Mouse (Mus musculus): Measurements from ENCODE around the gene Syce1.

Syce1 gene

DNA sequence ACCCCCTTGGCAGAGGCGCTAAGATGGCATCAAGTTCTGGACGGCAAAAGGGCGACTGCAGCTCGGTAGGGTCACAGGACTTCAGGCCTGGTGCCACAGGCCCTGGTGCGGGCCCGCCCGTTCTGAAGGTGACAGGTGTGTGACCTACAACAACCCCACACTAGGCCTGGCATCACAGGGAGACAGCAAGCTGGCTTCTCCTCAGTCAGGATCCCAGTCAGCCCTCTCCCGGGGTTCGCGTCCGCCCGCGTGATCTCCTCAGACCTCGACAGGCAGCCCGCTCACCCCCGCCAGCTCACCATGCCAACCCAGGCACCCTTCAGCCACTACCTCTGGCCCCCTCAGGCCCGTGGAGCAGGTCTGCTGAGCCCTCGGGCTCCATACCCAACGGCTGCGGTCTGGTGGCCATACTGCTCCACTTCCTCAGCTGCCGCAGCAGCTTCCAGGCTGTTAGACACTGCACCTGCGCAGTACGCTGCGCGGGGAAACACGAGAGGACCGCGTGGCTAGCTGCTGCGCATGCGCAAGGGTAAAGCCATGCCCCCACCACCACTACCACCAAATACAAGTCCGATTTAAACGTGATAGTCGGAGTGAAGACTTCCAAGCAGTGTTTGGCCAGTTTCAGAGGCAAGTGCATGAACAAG is at the start of gene Syce1:
Syce1 (minus strand) TSS at position 447 of the 647 bp plus-strand sequence.
- no peak for DNase-seq

DNA sequence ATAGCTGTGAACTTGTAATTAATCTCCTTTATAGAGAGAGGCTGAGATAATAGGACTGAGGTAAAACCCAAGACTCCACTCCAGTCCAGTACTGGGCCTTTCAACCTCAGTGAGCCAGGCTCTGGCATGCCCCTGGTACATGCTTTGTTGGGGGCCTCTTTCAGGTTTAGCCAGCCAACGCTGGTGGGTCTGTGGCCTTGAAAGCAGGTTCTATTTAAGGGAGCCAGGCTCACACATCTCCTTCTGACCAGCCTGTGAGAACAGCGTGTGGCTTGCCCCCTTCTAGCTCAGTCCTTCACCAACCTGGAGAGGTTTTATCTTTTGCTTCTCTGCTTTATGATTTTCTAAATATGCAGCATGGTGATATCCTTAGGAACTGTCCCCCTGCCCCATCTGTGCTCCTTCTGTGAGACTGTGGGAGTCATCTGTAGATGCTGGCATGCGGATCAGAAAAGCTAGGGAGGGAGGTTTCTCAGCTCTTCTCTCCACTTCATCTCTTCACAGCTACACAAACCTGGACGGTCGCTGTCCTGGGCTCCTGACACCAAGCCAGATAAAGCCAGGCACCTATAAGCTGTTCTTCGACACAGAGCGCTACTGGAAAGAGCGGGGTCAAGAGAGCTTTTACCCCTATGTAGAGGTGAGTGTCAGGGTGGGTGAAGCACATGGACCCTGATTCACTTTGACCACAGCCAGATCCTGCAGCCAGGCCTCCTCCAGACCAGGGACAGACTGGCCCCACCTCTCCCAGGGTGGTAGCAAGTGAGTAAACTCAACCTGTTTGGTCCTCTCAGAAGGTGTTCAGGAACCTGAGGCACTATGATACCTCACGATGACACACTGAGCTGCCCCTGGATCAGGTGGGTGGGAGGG is 48.8 kb upstream of the Syce1 start:
- no peak for DNase-seq

DNA sequence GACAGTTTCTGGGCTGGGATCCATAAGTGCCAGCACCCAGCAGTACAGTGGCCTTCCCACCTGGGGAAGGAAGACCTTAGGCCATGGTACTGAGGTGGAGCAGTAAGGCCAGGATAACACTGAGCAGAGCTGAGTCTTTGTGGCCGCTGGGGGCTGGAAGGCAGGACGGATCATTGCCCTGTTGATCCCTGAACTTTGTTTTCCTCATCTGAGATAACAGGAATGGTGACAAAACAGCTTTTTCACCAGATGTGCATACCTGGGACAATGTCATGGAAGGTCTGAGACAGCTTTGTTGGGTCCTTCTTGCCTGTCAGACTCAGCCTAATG is 48.1 kb upstream of the Syce1 start:
- DNase-seq: no peak

DNA sequence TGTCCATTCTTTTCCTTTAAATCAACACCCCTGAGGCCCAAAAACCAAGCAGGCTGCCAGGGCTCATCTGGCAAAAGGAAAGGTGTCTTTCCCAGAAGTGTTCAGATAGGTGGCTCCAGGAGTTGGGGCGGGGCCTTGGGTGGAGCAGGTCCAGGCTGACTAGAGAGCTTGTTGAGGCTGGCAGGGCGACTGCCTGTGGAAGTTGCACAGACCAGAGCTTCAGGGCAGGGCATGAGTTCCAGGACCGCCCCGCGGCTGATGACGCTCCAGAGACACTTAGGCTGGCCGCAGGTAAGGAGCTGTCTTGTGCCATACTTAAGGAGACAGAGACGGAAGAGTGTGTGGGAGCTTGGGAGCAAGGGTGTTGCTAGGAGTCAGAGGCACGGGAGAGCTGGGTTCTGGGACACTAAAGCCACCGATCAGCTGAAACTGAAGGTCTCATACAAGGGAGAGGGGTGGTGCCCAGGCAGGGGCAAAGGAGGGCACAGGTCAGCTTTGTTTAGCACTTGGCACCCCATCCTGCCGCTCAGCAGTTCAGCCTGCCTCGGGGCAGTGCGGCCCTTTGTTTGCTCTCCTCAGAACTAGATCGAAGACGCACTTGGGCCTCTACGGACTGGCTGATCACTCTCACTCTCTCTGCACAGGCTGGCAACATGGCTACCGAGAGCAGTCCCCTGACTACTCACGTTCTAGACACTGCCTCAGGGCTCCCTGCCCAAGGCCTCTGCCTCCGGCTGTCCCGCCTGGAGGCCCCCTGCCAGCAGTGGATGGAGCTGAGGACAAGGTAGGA is 47.5 kb upstream of the Syce1 start, which contains the start of gene Urah:
Urah (plus strand) TSS at position 51 of the 790 bp plus-strand sequence.
- no peak for DNase-seq

DNA sequence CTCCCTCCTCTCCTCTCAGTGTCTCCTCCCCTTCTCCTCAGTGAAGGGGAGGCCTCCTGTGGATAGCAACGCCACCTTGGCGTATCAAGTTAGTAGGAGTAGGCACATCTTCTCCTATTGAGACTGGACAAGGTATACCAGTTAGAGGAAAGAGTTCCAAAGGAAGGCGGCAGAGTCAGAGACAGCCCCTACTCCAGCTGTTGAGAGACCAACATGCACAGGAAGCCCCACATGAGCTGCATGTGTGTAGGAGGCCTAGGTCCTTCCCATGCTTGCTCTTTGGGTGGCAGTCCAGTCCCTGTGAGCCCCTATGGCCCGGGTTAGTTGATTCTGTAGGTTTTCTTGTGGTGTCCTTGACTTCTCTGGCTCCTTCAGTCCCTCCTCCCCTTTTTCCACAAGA is 45.7 kb upstream of the Syce1 start:
- no peak for DNase-seq

DNA sequence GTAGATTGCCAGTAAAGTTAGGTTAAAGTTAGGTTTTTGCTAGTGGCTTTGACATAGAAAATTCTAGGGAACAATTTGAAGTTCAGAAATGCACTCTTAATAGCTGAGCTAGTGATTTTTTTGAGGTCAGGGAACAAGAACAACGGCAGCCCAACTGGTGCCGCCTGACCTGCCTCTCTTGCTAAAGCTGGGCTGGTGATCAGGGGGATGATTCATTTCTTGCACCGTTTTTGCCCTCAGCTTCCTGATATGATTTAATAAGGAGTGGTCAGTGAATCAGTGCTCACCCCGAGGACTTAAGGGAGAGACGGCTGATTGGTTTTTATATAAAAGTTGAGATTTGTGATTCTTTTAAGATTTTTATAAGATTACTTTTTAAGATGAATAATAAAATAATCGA is 43.8 kb upstream of the Syce1 start:
- no peak for DNase-seq

DNA sequence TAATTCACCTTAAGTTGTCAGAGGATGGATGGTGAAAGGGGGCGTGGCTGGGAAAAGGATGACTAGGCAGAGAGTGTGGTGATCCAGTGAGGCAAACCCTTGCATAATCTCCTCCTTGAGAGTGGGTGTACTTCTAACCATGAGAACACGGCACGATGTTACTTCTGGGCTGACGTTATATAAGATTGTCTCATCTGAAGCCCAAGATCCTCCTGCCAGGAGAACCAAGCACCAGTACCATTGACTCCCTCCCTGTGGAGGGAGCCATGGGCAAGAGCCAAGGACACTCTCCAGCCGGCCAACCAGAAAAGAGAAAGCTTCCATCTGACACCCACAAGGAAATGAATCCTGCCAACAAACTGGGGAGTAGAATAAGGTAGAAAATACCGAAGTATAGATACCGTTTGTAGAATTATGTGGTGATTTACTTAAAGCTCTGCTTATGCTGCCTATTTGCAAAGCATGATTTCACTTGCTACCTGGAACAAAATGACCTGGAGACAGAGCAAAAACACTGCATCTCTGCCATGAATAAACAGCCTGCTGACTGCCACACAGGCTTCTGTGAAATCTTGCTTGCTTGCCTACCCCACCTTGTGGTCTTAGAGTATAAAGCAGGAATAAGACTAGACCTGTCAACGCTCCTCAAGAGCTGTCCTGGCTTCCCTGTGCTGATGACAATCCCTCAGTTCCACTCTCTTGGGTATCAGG is 40.7 kb upstream of the Syce1 start:
- peak; percentile 70 to 78 for DNase-seq

DNA sequence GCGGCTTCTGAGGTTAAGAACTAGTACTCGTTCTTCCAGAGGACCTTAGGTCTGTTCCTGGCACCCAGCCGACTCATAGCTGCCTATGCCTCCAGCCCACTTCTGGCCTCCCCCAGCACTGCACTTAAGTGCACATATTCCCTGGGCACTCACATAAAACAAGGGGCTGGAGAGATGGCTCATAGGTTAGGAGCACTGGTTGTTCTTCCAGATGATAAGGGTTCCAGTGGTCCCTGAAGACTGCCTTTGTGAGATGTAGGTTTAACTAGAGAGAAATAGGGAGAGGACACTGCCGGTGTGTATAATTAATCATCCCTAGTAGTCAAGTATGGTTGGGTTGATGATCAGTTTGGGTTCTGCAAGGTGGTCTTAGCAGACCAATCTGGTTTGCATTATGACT is 35.1 kb upstream of the Syce1 start:
- DNase-seq: no peak

DNA sequence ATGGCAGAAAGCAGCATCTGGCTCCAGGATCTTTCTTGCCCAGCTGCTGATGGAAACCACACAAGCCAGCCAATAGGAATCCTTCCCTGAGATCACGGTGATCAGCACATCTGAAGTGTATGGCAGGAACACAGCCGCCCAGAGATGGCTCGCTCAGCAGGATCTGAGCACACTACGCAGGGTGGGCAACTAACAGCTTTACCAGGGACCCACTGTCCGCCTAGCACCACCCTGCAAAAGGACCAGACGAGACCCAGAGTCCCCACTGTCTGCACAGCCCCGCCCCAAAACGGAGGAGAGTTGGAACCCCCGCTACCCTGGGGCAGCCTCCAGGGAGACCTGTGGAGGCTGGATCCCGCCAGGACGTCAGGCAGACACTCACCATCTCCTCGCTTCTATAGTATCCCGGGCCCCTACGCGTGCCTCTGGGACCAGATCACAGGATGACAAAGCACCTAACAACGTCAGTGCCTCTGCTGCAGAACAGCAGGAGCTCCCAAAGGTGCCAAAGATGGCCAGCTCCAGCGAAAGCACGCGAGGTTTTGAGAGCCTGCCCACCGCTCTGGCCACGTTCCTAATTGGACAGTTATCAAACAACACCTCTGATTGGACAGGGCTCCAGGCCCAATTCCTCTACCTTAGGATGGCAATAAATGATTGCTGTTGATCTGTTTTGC is 34.1 kb upstream of the Syce1 start, which contains the start of gene Zfp941:
Zfp941 (minus strand) TSS at position 526 of the 677 bp plus-strand sequence.
- peak; percentile 83 to 85 for DNase-seq

DNA sequence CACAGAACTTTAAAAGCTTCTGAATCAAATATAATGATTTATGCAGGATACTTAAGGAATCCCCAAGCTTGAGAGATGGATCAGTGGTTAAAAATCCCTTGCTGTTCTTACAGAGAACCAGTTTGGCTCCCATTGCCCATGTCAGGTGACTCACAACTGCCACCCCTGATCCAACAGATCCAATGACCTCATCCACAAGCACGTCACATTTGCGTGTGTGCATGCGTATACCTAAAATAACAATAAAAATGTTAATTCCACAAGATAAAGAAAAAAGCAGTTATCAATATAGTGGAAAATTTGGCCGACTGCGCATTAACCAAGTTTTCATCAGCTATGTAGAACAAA is 33.6 kb upstream of the Syce1 start:
- DNase-seq: peak; percentile 55 to 57

DNA sequence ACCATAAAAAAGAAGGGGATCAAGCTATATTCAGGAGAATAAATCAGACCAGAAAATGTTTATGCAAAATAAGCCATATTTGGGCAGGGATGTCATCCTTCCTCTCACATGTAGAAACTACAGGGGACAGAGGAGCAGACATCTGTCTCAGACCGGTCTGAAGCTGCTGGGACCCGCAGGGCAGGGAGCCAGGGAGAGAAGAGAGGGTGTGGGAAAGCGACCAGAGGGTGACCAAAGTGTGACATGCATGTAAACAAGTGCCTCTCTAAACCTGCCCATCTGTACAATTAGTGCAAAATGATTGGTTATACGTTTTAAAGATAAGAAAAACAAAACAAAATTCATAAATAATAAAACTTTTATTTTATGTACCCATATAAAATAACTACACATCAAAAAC is 32.5 kb upstream of the Syce1 start:
- DNase-seq: peak in 1 of 2 experiments; percentile 21

DNA sequence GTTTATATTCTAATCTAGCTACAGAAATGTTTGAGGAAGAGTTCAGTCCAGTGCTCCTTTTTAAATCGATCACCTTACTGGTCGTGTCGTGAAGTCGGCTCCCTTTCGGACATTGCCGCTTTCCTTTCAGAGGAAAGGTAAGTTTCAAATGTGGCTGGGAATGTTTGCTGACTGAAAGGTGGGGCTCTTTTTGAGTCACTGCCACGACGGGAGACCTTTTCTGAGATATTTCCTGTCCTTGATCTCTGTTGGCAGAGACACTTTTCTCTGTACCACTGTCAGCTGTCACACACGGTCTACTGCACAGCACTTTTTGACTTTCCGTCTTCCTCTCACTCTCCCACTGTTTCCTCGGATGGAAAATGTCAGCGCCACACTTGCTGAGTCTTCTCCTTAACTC is 25.2 kb upstream of the Syce1 start:
- no peak for DNase-seq

DNA sequence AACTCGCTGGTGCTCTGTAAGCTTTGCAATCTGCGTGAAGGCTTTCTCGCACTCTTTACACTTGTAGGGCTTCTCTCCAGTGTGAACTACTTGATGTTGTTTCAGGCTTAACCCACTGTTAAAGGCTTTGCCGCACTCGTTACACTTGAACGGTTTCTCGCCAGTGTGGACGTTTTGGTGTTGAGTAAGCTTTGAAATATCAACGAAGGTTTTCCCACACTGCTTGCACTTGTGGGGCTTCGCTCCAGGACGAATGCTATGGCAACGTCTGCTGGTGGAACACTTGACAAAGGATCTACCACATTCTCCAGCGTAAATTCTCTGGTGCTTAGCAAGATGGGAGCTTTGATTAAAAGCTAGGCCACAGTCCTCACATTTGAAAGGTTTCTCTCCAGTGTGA is 24.1 kb upstream of the Syce1 start:
- no peak for DNase-seq

DNA sequence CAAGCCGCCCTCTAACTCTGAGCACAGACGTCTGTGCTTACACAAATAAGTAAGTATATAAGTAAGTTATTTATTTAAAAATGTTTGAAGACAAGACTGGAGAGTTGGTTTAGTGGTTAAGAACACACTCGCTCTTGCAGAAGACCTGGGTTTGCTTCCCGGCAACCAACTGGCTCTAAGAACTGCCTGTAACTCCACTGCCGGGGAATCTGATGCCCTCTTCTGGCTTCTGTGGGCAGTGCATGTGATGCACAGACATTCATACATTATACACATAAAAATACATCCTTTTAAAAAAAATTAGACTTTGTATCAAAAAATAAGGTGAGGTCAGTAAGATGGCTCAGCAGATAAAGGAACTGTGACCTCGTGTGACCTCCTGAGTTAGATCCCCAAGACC is 22.8 kb upstream of the Syce1 start:
- DNase-seq: no peak

DNA sequence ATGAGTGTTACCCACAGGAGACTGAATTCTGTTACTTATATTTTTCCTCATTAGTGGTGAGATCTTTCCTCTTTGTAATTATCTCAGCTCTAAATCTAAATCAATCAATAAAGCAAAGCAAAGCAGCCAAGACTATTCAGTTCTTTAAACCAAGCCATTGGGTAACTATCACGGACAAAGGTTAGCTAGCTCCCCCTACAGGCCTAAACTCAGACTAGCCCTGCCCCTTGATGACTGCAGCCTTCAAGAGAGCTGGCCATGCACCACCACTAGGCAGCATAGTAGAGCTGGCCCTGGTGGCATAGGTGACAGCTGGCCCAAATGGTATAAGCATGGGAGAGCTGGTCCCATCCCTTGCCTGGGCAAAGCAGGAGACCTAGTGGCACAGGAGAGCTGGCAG is 18.1 kb upstream of the Syce1 start:
- peak; percentile 30 to 35 for DNase-seq

DNA sequence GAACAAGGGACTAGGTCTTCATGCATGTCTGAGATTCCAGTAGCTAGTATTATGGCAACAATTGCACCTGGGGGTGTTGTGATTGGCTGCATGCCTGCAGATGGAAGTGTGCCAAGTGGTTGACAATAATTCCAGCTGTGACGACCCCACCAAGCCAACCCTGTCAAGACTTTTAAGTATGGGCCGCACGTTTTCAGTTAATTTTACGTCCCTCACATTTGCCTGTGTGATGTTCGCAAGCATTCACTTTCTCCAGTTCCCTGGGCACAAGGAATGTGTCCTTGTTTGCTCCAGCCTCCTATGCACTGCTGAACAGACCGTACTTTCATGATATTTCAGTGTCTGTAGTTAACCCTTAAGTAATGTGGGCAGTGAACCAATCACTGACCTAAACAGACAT is 15.0 kb upstream of the Syce1 start:
- DNase-seq: no peak

DNA sequence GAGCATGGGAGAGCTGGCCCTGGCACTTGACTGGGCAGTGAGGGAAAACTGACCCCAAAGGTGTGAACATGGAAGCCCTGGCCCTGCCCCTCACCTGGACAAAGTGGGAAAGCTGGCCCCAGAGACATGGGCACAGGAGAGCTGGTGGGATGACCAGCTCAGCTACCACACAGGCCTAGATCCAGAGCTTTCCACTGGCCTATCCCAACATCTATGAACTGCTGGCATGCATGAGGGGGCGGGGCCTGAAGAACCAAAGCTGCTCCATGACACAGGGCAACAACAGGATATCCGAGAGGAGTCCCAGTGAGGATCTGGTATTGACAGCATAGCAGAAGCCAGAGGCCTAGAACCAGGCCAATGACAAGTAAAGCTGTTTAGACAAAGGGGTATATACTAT is 10.6 kb upstream of the Syce1 start:
- no peak for DNase-seq

DNA sequence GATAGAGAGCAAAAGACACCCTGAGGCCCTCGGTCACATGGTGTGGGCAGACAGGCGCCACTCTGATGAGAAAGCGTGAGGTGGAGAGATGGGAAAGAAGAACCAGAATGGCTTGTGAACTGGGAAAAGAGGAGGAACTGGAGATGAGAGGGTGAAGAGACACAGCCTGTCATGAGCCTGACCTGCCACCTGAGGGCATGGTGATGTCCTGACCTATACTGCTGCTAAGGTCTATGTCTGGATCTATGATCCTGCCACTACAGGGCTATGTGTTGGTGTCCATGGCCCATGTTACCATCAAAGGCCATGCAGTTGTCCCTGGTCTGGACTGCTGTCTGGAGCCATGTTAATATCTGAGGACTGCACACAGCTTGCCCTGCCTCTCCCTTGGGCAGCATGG is 10.0 kb upstream of the Syce1 start:
- DNase-seq: no peak

DNA sequence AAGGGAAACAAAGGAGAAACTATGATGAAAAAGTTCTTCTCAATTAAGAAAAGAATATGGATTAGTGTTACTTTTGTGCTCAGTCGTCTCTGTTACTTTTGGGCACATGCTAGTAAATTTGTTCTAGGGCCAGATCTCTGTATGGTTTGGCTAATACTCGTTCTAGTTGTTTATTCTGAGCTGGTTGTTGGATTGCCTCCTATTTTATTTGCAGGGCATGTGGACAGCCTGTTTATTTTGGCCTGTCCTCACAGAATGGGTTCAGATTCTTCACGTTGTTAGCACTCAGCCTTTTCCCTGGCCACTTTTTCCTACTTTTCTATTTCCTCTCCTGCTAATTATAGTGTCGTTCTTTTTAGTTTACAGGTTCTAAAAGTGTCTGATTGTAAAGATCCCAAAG is 5.9 kb upstream of the Syce1 start:
- no peak for DNase-seq

DNA sequence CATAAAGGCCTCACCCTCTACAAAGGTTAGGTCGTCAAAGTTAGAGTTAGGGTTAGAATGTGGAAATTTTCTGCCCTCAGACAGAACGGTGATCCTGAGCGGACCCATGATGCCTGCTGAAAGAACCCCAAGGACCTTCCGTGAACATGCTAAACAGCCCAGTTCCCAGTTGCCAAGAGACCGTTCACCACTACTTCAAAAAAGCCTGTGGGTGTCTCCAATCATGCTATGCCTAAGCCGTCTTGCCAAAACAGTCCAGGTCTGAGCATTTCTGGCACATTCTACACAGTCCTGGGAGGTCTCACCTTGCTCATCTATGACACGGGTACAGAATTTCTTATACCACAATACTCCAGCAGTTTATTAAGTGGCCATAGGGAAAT is 392 bp upstream of the Syce1 start:
- no peak for DNase-seq

DNA sequence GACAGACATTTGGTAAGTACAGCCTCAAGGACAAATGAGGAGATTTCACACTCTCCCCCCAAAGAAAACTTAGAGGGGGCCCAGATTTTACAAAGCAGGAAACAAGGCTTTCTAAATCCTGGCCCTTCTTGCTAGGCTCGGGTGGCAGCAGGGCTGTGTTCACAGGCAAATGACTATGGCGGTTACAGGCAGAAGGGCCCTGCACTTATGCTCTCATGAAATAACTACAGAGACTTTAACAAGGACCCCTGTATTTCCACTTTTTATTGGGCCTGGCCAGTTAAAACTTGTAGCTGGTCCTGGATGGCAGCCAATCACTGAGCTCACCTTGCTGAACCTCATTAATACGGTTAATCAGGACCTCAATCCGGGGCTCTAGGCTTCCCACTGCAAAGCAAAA is 7.1 kb downstream of the Syce1 start:
- DNase-seq: no peak

DNA sequence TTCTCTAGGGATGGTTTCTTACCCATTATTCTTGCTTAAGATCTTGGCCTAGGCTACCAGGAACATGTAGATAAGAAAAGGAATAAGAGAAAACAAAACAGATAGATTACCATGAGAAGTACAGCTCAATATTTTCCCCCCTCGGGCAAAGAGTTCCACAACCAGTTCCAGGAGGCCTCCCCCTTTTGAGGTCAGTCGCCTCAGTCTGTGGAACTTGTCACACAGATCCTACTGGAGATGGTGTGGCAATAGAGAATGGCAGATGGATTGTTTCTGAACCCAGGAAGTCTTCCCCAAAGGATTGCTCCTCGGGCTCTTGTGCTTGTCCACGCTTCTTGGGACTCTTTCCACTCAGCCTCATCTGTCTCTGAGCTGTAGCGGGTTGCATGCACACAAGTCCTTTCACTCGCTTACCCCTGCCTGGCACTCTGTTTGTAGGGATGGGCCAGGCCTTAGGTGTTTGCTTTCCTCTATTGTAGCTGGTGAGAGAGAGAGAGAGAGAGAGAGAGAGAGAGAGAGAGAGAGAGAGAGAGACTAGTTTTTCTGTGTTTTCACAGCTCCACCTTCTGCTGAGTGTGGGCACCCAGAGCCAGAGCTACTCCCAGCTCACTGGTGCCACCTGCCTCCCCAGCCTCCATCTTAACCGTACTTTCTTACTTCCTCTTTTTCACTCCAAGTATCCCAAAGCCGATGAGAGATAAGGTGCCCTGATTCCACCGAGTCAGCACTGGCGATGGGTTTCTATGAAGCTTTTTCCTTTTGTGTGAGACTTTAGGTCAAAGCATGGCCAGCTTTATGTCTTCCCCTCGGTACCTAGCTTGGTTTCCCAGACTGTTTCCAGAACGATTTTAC is 21.5 kb downstream of the Syce1 start:
- no peak for DNase-seq

Measured in cerebellum, adult 18-20 months (tissue).